Mouse (Mus musculus) G1E (cell line): ENCODE data around the gene Klhl29. TPM values are rescaled to one million over a fixed set of nuclear protein-coding genes. Genes with fewer than 3 reads are reported as not detected.

ENCODE experiments used
- ATAC-seq: 2 replicates; pipeline ENCODE4 v1.8.0; 2016; ENCODE audit warnings: mild to moderate bottlenecking; ENCODE audit not compliant: insufficient number of reproducible peaks, poor library complexity, low FRiP score, severe bottlenecking; ENCODE audit errors: extremely low read depth
- DNase-seq: peaks from one replicate; pipeline ENCODE4 v3.0.0; 2012; ENCODE audit warnings: low spot score
- H3K27me3 ChIP-seq: 2 replicates; pipeline ENCODE4 v1.6.1; 2012; ENCODE audit warnings: mild to moderate bottlenecking, low read length, inconsistent platforms; ENCODE audit not compliant: insufficient read depth
- H3K36me3 ChIP-seq: replicated peaks from 2 replicates; pipeline ENCODE3; 2012; ENCODE audit warnings: mild to moderate bottlenecking, inconsistent platforms
- H3K4me1 ChIP-seq: 2 replicates; pipeline ENCODE4 v1.6.1; 2012; ENCODE audit warnings: low read depth, low read length, inconsistent platforms, mixed read lengths; ENCODE audit not compliant: insufficient read depth
- H3K4me3 ChIP-seq: 2 replicates; pipeline ENCODE4 v1.5.1; 2012; ENCODE audit warnings: low read depth, mild to moderate bottlenecking, inconsistent platforms, low read length, moderate library complexity, mixed read lengths
- H3K9me3 ChIP-seq: replicated peaks from 2 replicates; pipeline ENCODE4 v1.6.1; 2012; ENCODE audit warnings: inconsistent platforms
- CTCF ChIP-seq: IDR thresholded peaks from 2 replicates; pipeline ENCODE4 v1.5.1; 2012; ENCODE audit warnings: low read depth, low read length, inconsistent platforms, mixed read lengths
- GATA1 ChIP-seq: IDR thresholded peaks from 2 replicates; pipeline ENCODE4 v1.6.1; 2012; ENCODE audit warnings: borderline replicate concordance, low read length, inconsistent platforms, mixed read lengths
- GATA2 ChIP-seq: IDR thresholded peaks from 2 replicates; pipeline ENCODE4 v1.6.1; 2012; ENCODE audit warnings: low read depth, low read length, inconsistent platforms, borderline replicate concordance
- POLR2AphosphoS5 ChIP-seq: IDR thresholded peaks from 2 replicates; pipeline ENCODE4 v1.6.1; 2012; ENCODE audit warnings: low read depth, low read length, inconsistent platforms; ENCODE audit not compliant: insufficient replicate concordance
- TAL1 ChIP-seq: conservative IDR thresholded peaks from 2 replicates; pipeline ENCODE4 v1.6.1; 2012; ENCODE audit warnings: low read depth, low read length, inconsistent platforms, mixed read lengths
- polyA plus RNA-seq: library from polyadenylated mRNA; stranded (reverse); fragments of >175 nt; gene quantifications from 2 replicates; pipeline ENCODE4 v1.2.3, GENCODE M21; 2012
- total RNA-seq, 2 experiments: library from RNA; stranded (forward) in 1 of 2; stranded (reverse) in 1 of 2; fragments of 200-1000 nt in 1 of 2; fragments of >200 nt in 1 of 2; fragmentation: Nextera tagmentation in 1 of 2; gene quantifications; 2 replicates each; pipeline ENCODE4 v1.2.3; 2014 to 2017

Gene Klhl29
- total and polyA plus RNA-seq, 3 experiments = 0.05 TPM; not detected in 2

DNA sequence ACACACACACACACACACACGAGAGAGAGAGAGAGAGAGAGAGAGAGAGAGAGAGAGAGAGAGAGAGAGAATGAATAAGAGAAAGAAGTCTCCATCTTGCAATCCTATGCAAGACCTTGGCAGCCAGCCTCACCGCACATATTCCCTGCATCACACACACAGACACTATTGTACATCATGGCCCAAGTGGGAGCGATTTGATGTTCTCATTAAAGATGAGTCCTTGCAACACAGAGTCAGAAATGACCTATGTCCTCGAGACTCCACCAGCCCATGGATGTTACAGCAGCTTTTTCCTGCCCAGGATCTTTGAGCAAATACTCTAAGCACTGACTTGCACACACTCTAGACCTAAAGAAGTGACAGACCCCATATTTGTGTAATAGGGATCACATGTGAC is 114.0 kb downstream of the Klhl29 start:
- DNase-seq = no peak
- no peaks in the 10 kb centered on the region for H3K27me3 ChIP-seq
- H3K4me3 ChIP-seq = no peak overlapping the region
- peaks cover 51% of the 10 kb centered on the region for H3K9me3 ChIP-seq
- no peak for ATAC-seq
- H3K36me3 ChIP-seq = no peaks in the 10 kb centered on the region
- TF ChIP-seq POLR2AphosphoS5 = no peak
- H3K4me1 ChIP-seq = no peaks in the 10 kb centered on the region

DNA sequence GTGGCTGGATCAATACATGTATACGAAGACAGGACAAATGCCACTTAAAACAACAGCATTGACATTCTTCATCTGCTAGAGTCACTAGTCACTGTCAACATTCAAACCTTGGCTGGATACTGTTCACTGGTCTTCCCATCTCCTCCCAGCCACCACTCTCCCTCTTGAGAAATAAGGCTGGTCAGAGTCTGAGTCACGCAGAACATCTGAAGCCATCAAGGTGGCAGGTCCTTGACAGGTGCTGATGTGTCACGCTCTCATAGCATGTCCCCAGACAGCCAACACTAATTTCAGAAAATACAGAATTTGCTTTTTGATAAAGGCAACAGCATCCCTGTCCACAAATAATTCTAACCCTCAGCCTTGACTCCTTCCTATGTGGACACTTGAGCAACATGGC is 116.7 kb downstream of the Klhl29 start:
- no peak for TF ChIP-seq GATA2
- TF ChIP-seq POLR2AphosphoS5 = no peak
- no peak for TF ChIP-seq CTCF
- no peak for TF ChIP-seq GATA1
- no peak for TF ChIP-seq TAL1
- ATAC-seq (no peak), DNase-seq (no peak)
- no peak overlapping the region for H3K4me3 ChIP-seq
- no peaks in the 10 kb centered on the region for H3K4me1 ChIP-seq
- H3K36me3 ChIP-seq = no peaks in the 10 kb centered on the region
- no peaks in the 10 kb centered on the region for H3K27me3 ChIP-seq
- H3K9me3 ChIP-seq = peaks cover 46% of the 10 kb centered on the region

DNA sequence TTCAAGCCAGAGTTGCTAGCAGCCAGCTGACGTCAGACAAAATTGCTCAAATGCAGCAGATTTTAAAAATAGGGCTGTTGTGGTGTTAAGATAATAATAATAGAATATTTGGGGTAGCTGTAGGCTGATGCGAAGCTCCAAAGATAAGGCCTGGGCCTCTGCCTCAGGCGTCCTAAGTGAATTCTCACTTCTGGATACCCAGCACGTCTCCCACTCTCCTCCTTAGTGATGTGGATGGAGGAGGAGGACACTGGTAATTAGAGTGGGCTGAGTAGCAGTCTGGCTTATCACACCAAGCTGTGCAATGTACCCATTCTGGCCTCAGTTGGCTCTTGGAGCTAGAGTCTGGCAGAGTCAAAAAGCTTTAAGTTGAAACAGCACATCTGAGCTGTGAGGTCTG is 118.3 kb downstream of the Klhl29 start:
- Histone ChIP-seq H3K27me3 (no peaks in the 10 kb centered on the region), H3K36me3 (no peaks in the 10 kb centered on the region), H3K9me3 (peaks cover 46% of the 10 kb centered on the region), H3K4me3 (no peak overlapping the region), H3K4me1 (no peaks in the 10 kb centered on the region)
- TF ChIP-seq TAL1 (no peak), POLR2AphosphoS5 (no peak), CTCF (no peak), GATA2 (no peak), GATA1 (no peak)
- no peak for ATAC-seq
- no peak for DNase-seq

DNA sequence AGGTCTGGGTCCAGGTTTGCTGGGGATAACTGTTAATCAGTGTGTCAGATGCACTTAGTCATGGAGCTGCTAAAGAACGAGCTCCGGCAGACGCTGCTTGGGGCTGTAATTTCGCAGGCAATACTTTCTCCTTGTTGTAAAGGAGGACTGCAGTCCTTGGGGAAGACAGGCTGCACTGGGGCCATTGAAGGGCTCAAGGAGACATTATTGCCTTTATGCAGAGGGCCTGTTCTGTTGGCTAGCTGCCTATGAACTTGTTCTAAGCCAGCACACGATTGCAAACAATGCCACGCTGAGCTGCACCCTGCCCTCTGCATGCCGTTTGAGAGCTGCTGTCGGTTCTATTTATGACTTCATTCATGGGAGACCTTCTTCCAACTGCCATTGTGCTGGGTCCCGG is 120.4 kb downstream of the Klhl29 start:
- no peak for ATAC-seq
- peaks cover 53% of the 10 kb centered on the region for H3K9me3 ChIP-seq

DNA sequence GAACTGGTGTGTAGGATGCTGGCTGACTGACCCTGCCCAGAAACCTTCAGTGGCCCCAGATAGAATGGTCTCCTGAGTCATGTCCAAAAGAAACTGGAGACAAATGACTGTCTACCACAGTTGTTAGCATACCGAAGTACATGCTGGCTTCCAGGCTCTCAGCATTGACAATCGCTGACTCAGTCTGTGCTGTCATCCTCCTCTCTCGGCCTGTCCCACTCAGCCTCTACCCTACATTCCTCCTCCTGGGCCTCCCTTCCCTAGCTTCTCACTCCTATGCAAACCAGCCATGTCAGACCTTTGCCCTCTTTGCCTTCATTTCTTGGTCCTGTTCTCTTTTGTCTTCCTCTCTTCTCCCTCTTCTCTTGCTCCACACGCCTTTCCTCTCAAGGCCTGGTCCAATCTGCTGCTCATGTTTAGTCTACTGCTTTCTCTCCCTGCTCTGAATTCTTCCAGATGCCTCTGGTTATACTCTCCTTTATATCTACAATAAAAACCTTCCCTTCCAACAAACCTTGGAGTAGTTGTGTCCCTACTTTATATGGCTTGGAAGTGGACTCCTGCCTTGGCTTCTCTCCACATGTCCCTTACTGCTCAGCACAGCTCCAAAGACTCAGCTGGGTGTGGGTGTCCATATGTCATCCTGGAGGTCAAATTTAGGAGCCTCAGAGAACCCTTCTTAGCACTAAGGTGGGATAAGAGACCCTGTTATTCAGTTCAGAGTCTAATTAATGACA is 121.1 kb downstream of the Klhl29 start:
- Histone ChIP-seq H3K4me3 (no peak overlapping the region), H3K9me3 (peaks cover 52% of the 10 kb centered on the region), H3K4me1 (no peaks in the 10 kb centered on the region), H3K36me3 (no peaks in the 10 kb centered on the region), H3K27me3 (no peaks in the 10 kb centered on the region)
- no peak for DNase-seq
- TF ChIP-seq GATA2 (no peak), CTCF (no peak)
- no peak for ATAC-seq

More for the DNA sequence above, 120.4 kb downstream of the Klhl29 start:
- H3K4me1 ChIP-seq = no peaks in the 10 kb centered on the region
- no peaks in the 10 kb centered on the region for H3K36me3 ChIP-seq
- TF ChIP-seq TAL1 (no peak), POLR2AphosphoS5 (no peak), GATA2 (no peak)
- DNase-seq = no peak
- no peak overlapping the region for H3K4me3 ChIP-seq
- no peaks in the 10 kb centered on the region for H3K27me3 ChIP-seq

DNA sequence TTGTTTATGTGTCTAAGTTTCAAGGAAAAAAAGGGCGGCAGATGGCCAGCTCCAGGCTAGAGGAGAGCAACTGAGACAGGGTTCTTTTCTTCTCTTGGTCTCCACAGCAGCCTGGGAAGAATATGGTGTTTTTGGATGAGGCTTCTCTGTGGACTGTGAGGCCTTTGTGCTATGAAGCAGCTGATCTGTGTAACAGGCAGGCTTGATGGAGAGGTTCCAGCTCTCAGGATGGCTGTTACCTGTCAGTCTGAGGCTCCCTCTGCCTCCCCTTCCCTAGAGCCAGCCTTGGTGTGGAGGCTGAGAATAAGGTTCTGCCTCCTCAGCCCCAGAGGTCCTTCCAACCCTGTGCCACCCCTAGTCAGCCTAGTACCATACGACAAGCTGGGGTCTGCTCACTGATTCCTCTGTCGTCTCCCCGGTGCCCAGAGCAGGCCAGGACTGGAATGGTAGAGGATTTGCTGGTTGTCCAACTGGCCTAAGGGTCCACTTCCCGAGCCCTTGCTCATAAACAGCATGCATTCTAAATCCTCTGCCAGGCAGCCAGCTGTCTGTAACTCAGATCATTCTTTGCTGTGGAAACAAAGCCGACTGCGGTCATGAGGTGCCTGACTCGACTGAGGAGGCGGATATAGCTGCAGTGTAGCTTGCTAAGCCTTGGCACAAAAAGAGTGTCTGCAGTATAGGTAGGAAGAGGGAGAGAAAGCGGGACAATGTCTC is 122.0 kb downstream of the Klhl29 start:
- DNase-seq (no peak), ATAC-seq (no peak)
- H3K4me1 ChIP-seq = no peaks in the 10 kb centered on the region
- no peaks in the 10 kb centered on the region for H3K27me3 ChIP-seq
- H3K36me3 ChIP-seq = no peaks in the 10 kb centered on the region
- TF ChIP-seq TAL1 (no peak), CTCF (no peak), GATA1 (no peak), GATA2 (no peak), POLR2AphosphoS5 (no peak)
- H3K9me3 ChIP-seq = peaks cover 50% of the 10 kb centered on the region
- no peak overlapping the region for H3K4me3 ChIP-seq

DNA sequence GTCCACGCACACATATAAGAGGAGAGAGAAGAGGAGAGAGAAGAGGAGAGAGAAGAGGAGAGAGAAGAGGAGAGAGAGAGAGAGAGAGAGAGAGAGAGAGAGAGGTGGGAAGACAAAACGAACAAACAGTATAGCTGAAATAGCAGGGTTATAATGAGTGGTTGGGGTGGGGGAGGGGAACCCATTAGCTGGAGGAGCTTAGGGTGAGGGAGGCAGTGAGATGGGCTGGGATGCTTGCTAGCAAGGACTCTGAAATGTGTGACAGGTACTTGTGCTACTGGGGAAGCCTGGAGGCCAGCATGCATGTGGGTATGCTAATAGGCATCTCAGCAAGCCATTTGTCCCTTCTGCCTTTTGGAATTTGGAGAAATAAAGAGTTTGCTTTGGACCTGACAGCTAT is 122.9 kb downstream of the Klhl29 start:
- peaks cover 53% of the 10 kb centered on the region for H3K9me3 ChIP-seq
- H3K36me3 ChIP-seq = no peaks in the 10 kb centered on the region
- ATAC-seq (no peak), DNase-seq (no peak)
- no peaks in the 10 kb centered on the region for H3K4me1 ChIP-seq
- no peaks in the 10 kb centered on the region for H3K27me3 ChIP-seq
- no peak for TF ChIP-seq CTCF
- no peak for TF ChIP-seq GATA1
- TF ChIP-seq POLR2AphosphoS5 = no peak
- TF ChIP-seq GATA2 = no peak
- no peak for TF ChIP-seq TAL1
- no peak overlapping the region for H3K4me3 ChIP-seq
